9 mouse cellular contexts compared by ENCODE assay signal in genomic region chr1:133239121-133239812, GRCm38 (mm10).
DNase-seq lines count a peak whose midpoint lies in the region; ATAC-seq lines count a peak whose summit lies in the region.
"Had no signal": no experiment of that assay in that cellular context is flagged by ENCODE, and none has a peak within 500 bp of the region (broad histone marks: within the 10 kb centered on the region; RNA-seq: fewer than 3 reads in every experiment).

No protein-coding gene starts in this region.

- H3K9ac ChIP-seq in intestine, embryonic 16.5 days (ENCODE audit: low read depth, low read length), result no peak overlapping the region

- H3K36me3 ChIP-seq in intestine, embryonic 16.5 days (ENCODE audit: control insufficient read depth, insufficient read depth, low read length), result no peaks in the 10 kb centered on the region; the same call in 1 of the 2 replicates

- no peaks in the 10 kb centered on the region for H3K9me3 ChIP-seq in intestine, embryonic 16.5 days (ENCODE audit: control insufficient read depth, low read length)

- no peak overlapping the region for H3K4me2 ChIP-seq in intestine, embryonic 16.5 days (ENCODE audit: low read depth, low read length)

- peaks cover 42% of the 10 kb centered on the region for H3K4me1 ChIP-seq in intestine, embryonic 16.5 days (ENCODE audit: control insufficient read depth, insufficient read depth, low read length)

- peak overlapping the region; percentile 55; the same call in 1 of the 2 replicates for H3K27ac ChIP-seq in intestine, embryonic 16.5 days (ENCODE audit: low read length)

- ATAC-seq in intestine, embryonic 16.5 days, result no peak

- no peaks in the 10 kb centered on the region for H3K27me3 ChIP-seq in intestine, embryonic 16.5 days (replicated peaks; ENCODE audit: control insufficient read depth, insufficient read depth, low read length)

- peak; percentile 39 for DNase-seq in kidney, adult 9 months
- no peak for DNase-seq in kidney, adult 18-20 months
- peak; percentile 55 to 66 for DNase-seq in right cerebral cortex, postnatal 10 days (ENCODE audit: low spot score in 2 of 2)
- no peak for DNase-seq in right cerebral cortex, postnatal 14 days
- DNase-seq in urinary bladder, adult 18-20 months (ENCODE audit: low spot score in 2 of 2), result no peak
- DNase-seq in embryo, embryonic 11 days, result no peak
- DNase-seq: cerebellum, adult 11 months; gastrocnemius, postnatal 10 days had no signal

- no peak overlapping the region for H3K4me3 ChIP-seq in intestine, embryonic 16.5 days (ENCODE audit: low read length)

- 66% methylated on average over 6 of the region's 6 CpGs for WGBS in intestine, embryonic 16.5 days

Comparison
In these comparisons a context has a peak if more than half of its experiments do, and no peak if none do; other contexts are left out.
1. DNase-seq: peak in kidney, adult 9 months (single experiment) and right cerebral cortex, postnatal 10 days (2 of 2); none in kidney, adult 18-20 months (single experiment), right cerebral cortex, postnatal 14 days (single experiment), urinary bladder, adult 18-20 months (0 of 2) and embryo, embryonic 11 days (single experiment).